Mouse (Mus musculus) leukemia stem cell, adult 10-12 weeks (primary cell): ENCODE results near the gene Gcc2. TPM values are rescaled to one million over a fixed set of nuclear protein-coding genes. Genes with fewer than 3 reads are reported as not detected.

Experiments used
- polyA plus RNA-seq: library from polyadenylated mRNA; stranded (reverse); fragments of >175 nt; gene quantifications from 2 replicates; pipeline ENCODE4 v1.2.3, GENCODE M21; 2012; ENCODE audit warnings: low replicate concordance

Gcc2 gene
- polyA plus RNA-seq: 4.0 and 10.8 TPM in 2 replicates

GRCm38 (mm10) chr10:58255213-58255892, at the start of gene Gcc2:
TSS of gene Gcc2 (plus strand) at chr10:58255497.

GRCm38 (mm10) chr10:58224827-58225785, 30.2 kb upstream of the Gcc2 start, which contains the start of gene AW822073:
TSS of gene AW822073 (minus strand) at chr10:58224930.

GRCm38 (mm10) chr10:58232641-58232969, 22.7 kb upstream of the Gcc2 start, which contains the start of gene Duxf3:
TSS of gene Duxf3 (minus strand) at chr10:58232675.

GRCm38 (mm10) chr10:58236613-58237012, 18.7 kb upstream of the Gcc2 start, which contains the start of gene Gm4981:
TSS of gene Gm4981 (minus strand) at chr10:58236701.

GRCm38 (mm10) chr10:58323028-58323991, 68.0 kb downstream of the Gcc2 start, which contains the start of gene Lims1:
TSS of gene Lims1 (plus strand) at chr10:58323466.

Other genes with a start within 250 kb of the Gcc2 start
- gene AW822073, start 30.6 kb upstream of the Gcc2 start, polyA plus RNA-seq: not detected in 2 replicates
- not detected in 2 replicates for gene Duxf3, start 22.8 kb upstream of the Gcc2 start, polyA plus RNA-seq
- not detected in 2 replicates for gene Gm4981, start 18.8 kb upstream of the Gcc2 start, polyA plus RNA-seq
- 0.90 and 2.9 TPM in 2 replicates for gene Lims1, start 68.0 kb downstream of the Gcc2 start, polyA plus RNA-seq
- gene Ranbp2, start 191.4 kb downstream of the Gcc2 start, polyA plus RNA-seq: 1.8 and 7.5 TPM in 2 replicates
- gene Ccdc138, start 242.5 kb downstream of the Gcc2 start, polyA plus RNA-seq: 0.40 and 0.43 TPM in 2 replicates